Mouse (Mus musculus): Measurements from ENCODE around the gene Kifc5b.

GRCm38 (mm10) chr17:26873502-26873901, 43.4 kb upstream of the Kifc5b start:
- TF ChIP-seq CTCF (conservative IDR thresholded peaks at IDR 0.05; ENCODE audit: low read length): no peak
- no peak for TF ChIP-seq NANOG (IDR thresholded peaks at IDR 0.05; ENCODE audit: borderline replicate concordance, low read length)
- no peak for TF ChIP-seq POU5F1 (IDR thresholded peaks at IDR 0.05; ENCODE audit: borderline replicate concordance, low read length)
